Mouse (Mus musculus): ENCODE data around the gene Pola2. TPM values are rescaled to one million over a fixed set of nuclear protein-coding genes. Genes with fewer than 3 reads are reported as not detected.

Pola2 gene
- polyA plus RNA-seq, 1 experiment, result 40.8 TPM

- peaks cover 38% of the 10 kb centered on the region for H3K36me3 ChIP-seq (ENCODE audit: control insufficient read depth, insufficient read depth, low read length)
- TF ChIP-seq POLR2A (IDR thresholded peaks at IDR 0.05; ENCODE audit: low read depth, low read length) (no peak), CTCF (IDR thresholded peaks at IDR 0.05; ENCODE audit: extremely low read depth, insufficient read length, insufficient replicate concordance, low read depth, low read length) (no peak)
- no peak overlapping the region for H3K27ac ChIP-seq (ENCODE audit: insufficient read depth, low read depth, low read length)
- WGBS, result 48% methylated on average over 5 of the region's 5 CpGs
- H3K4me1 ChIP-seq (ENCODE audit: control insufficient read depth, insufficient read depth, insufficient read length, low read length), result peaks cover 6% of the 10 kb centered on the region
- H3K4me3 ChIP-seq (ENCODE audit: low read depth, low read length), result no peak overlapping the region
- no peaks in the 10 kb centered on the region for H3K27me3 ChIP-seq (ENCODE audit: control insufficient read depth, insufficient read depth, low read length)
Observed at GRCm38 (mm10) chr19:5988027-5988814, 24.2 kb upstream of the Pola2 start.

- no peaks in the 10 kb centered on the region for H3K27me3 ChIP-seq (ENCODE audit: control insufficient read depth, insufficient read depth, low read length)
- TF ChIP-seq CTCF (IDR thresholded peaks at IDR 0.05; ENCODE audit: extremely low read depth, insufficient read length, insufficient replicate concordance, low read depth, low read length) (no peak), POLR2A (IDR thresholded peaks at IDR 0.05; ENCODE audit: low read depth, low read length) (no peak)
- H3K4me3 ChIP-seq (ENCODE audit: low read depth, low read length), result no peak within 1 kb of the TSS
- peaks cover 4% of the 10 kb centered on the region for H3K4me1 ChIP-seq (ENCODE audit: control insufficient read depth, insufficient read depth, insufficient read length, low read length)
- WGBS, result 91% methylated on average over 4 of the region's 4 CpGs
- H3K27ac ChIP-seq (ENCODE audit: insufficient read depth, low read depth, low read length), result no peak within 1 kb of the TSS
- H3K36me3 ChIP-seq (ENCODE audit: control insufficient read depth, insufficient read depth, low read length), result peaks cover 17% of the 10 kb centered on the region
Observed at GRCm38 (mm10) chr19:5986043-5986442, 22.0 kb upstream of the Pola2 start, which contains the start of gene Slc22a20. Slc22a20 (minus strand) TSS chr19:5986143.

DNA sequence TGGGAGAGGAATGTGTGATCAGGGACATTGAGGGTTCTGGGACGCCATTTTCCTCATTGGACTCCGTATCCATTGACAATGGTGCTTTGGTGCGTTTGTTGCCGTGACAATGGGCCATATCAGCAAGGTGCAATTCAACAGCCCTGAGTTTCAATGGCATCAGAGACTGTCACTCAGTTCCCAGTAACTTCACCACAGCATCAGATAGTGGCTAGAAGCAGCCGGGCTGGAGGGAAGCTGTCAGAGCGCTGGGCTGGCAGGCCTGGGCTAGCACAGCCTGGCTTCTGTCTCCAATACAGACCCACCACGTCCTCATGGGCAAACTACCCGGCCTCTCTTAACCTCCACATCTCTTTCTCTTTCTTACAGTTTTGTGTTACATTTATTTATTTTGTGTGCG, 16.5 kb upstream of the Pola2 start:
- Histone ChIP-seq H3K27me3 (ENCODE audit: control insufficient read depth, insufficient read depth, low read length) (no peaks in the 10 kb centered on the region), H3K4me3 (ENCODE audit: low read depth, low read length) (no peak overlapping the region), H3K27ac (ENCODE audit: insufficient read depth, low read depth, low read length) (no peak overlapping the region), H3K36me3 (ENCODE audit: control insufficient read depth, insufficient read depth, low read length) (no peaks in the 10 kb centered on the region), H3K4me1 (ENCODE audit: control insufficient read depth, insufficient read depth, insufficient read length, low read length) (no peaks in the 10 kb centered on the region)
- TF ChIP-seq POLR2A (IDR thresholded peaks at IDR 0.05; ENCODE audit: low read depth, low read length), result no peak
- TF ChIP-seq CTCF (IDR thresholded peaks at IDR 0.05; ENCODE audit: extremely low read depth, insufficient read length, insufficient replicate concordance, low read depth, low read length), result no peak
- WGBS, result 91% methylated on average over 9 of the region's 9 CpGs

DNA sequence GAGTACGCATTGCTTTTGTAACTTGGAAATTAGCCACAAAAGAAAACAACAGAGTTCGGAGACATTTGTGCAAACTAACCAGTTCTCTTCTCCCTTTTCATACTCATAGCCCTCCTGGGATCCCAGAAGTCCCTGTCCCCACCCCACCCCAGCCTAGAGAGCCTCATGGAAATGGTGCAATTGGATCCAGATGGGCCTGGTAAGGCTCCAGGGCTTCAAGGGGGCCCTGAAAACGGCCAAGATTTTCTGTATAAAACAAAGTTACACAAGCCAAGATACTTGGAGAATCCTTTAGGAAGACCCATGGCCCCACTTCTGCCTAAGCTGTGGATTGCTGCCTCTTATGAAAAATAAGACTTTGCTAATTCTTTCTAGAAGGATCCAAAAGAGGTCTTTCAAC, 13.7 kb upstream of the Pola2 start:
- H3K4me1 ChIP-seq (ENCODE audit: control insufficient read depth, insufficient read depth, insufficient read length, low read length), result no peaks in the 10 kb centered on the region
- 79% methylated on average over 3 of the region's 3 CpGs for WGBS
- H3K36me3 ChIP-seq (ENCODE audit: control insufficient read depth, insufficient read depth, low read length), result no peaks in the 10 kb centered on the region
- no peaks in the 10 kb centered on the region for H3K27me3 ChIP-seq (ENCODE audit: control insufficient read depth, insufficient read depth, low read length)
- TF ChIP-seq CTCF (IDR thresholded peaks at IDR 0.05; ENCODE audit: extremely low read depth, insufficient read length, insufficient replicate concordance, low read depth, low read length) (no peak), POLR2A (IDR thresholded peaks at IDR 0.05; ENCODE audit: low read depth, low read length) (no peak)
- H3K27ac ChIP-seq (ENCODE audit: insufficient read depth, low read depth, low read length), result no peak overlapping the region
- H3K4me3 ChIP-seq (ENCODE audit: low read depth, low read length), result no peak overlapping the region

- 77% methylated on average over 4 of the region's 4 CpGs for WGBS
- no peak for TF ChIP-seq POLR2A (IDR thresholded peaks at IDR 0.05; ENCODE audit: low read depth, low read length)
- no peak for TF ChIP-seq CTCF (IDR thresholded peaks at IDR 0.05; ENCODE audit: extremely low read depth, insufficient read length, insufficient replicate concordance, low read depth, low read length)
- Histone ChIP-seq H3K4me3 (ENCODE audit: low read depth, low read length) (no peak overlapping the region), H3K27ac (ENCODE audit: insufficient read depth, low read depth, low read length) (no peak overlapping the region), H3K4me1 (ENCODE audit: control insufficient read depth, insufficient read depth, insufficient read length, low read length) (peaks cover under 1% of the 10 kb centered on the region; the same call in 1 of the 2 replicates), H3K27me3 (ENCODE audit: control insufficient read depth, insufficient read depth, low read length) (no peaks in the 10 kb centered on the region), H3K36me3 (ENCODE audit: control insufficient read depth, insufficient read depth, low read length) (no peaks in the 10 kb centered on the region)
Observed at GRCm38 (mm10) chr19:5975676-5976075, 11.7 kb upstream of the Pola2 start.

DNA sequence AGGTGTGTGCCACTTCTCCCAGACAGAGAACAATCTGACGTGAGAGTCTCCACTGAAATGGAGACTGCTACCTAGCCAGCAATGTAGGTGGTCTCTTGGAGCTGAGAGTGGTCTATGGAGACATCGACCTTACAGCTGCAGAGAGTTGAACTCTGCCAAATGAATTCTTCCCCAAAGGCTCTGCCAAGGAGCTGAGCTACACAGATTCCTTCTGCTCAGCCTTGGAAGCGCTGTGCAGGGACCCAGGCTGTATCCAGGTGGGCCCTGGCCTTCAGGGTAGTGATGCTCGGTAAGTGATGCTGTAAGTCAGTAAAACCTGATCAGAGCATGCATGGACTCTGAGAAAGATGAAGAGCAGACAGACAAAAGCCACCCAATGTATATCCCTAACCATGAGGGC, 11.1 kb upstream of the Pola2 start:
- H3K27ac ChIP-seq (ENCODE audit: insufficient read depth, low read depth, low read length), result no peak overlapping the region
- no peaks in the 10 kb centered on the region for H3K36me3 ChIP-seq (ENCODE audit: control insufficient read depth, insufficient read depth, low read length)
- 73% methylated on average over 4 of the region's 4 CpGs for WGBS
- H3K4me1 ChIP-seq (ENCODE audit: control insufficient read depth, insufficient read depth, insufficient read length, low read length), result peaks cover 5% of the 10 kb centered on the region; the same call in 1 of the 2 replicates
- no peak for TF ChIP-seq POLR2A (IDR thresholded peaks at IDR 0.05; ENCODE audit: low read depth, low read length)
- TF ChIP-seq CTCF (IDR thresholded peaks at IDR 0.05; ENCODE audit: extremely low read depth, insufficient read length, insufficient replicate concordance, low read depth, low read length), result no peak
- no peaks in the 10 kb centered on the region for H3K27me3 ChIP-seq (ENCODE audit: control insufficient read depth, insufficient read depth, low read length)
- no peak overlapping the region for H3K4me3 ChIP-seq (ENCODE audit: low read depth, low read length)

DNA sequence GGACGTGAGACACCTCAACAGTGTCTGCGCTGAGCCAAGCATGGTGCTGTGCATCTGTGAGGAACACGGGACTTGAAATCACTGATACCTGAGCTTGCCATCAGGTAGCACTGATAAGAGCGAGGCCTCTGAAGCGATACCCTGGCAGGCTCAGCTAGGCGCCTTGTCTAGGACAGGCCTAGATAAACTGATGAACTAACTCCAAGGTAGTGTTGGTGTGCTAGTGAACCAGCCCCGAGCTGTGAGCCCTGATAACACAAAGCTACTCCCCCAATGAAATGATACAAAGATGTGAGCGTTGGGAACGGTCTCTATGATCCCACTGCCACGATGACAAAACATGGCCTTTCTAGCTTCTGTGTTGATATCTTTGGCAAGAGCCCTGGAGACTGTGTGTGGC, 3.7 kb upstream of the Pola2 start:
- Histone ChIP-seq H3K36me3 (ENCODE audit: control insufficient read depth, insufficient read depth, low read length) (no peaks in the 10 kb centered on the region), H3K27ac (ENCODE audit: insufficient read depth, low read depth, low read length) (no peak overlapping the region), H3K27me3 (ENCODE audit: control insufficient read depth, insufficient read depth, low read length) (no peaks in the 10 kb centered on the region), H3K4me1 (ENCODE audit: control insufficient read depth, insufficient read depth, insufficient read length, low read length) (peaks cover 14% of the 10 kb centered on the region; the same call in 1 of the 2 replicates), H3K4me3 (ENCODE audit: low read depth, low read length) (no peak overlapping the region)
- 91% methylated on average over 10 of the region's 10 CpGs for WGBS
- TF ChIP-seq POLR2A (IDR thresholded peaks at IDR 0.05; ENCODE audit: low read depth, low read length) (no peak), CTCF (IDR thresholded peaks at IDR 0.05; ENCODE audit: extremely low read depth, insufficient read length, insufficient replicate concordance, low read depth, low read length) (no peak)

Data from small intestine, adult 2 months (tissue).